Mouse (Mus musculus): ENCODE results near the gene Cgnl1.
"Not testable (repeated sequence)": the region's sequence is repeated elsewhere in the genome, so short reads cannot be mapped to it uniquely, and the experiment has no call there.

The Cgnl1 gene

DNA sequence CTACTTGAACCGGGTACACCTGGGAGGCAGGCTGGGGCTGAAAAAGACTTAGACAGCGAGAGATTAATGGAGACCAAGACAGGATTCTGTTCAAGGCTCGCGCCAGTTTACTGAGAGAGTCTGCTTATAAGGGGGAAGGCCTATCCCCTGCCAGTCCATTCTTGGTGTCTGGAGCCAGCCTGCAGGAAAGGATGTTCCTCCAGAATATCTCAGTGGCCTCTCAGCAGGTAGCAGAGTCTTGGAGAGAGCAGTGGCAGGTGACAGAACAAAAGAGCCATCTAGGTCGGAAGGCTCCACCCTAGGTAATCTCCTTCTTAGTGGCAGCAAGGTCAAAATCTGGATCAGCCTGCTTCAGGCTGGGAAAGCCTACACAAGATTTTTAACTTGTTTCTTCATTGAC, 151.3 kb downstream of the Cgnl1 start:
- DNase-seq: not testable (repeated sequence)

DNA sequence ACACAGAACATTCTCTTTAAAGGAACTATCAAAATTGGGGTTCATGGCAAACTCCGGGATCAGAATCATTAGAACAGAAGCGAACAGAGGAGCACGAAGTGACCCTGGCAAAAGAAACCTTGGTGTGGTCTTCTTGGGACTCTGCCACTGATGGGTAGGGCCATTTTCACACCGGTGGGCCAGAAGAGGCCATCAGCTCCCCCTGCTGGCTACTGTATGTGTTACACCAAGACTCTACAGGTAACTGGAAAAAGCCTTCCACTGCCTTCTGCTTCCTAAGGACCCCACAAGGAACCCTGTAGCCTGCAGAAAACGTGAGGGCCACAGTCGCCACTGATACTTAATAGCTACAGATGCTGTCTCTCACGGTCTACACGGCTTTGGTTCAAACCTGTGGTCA, 154.0 kb downstream of the Cgnl1 start:
- DNase-seq: no peak

DNA sequence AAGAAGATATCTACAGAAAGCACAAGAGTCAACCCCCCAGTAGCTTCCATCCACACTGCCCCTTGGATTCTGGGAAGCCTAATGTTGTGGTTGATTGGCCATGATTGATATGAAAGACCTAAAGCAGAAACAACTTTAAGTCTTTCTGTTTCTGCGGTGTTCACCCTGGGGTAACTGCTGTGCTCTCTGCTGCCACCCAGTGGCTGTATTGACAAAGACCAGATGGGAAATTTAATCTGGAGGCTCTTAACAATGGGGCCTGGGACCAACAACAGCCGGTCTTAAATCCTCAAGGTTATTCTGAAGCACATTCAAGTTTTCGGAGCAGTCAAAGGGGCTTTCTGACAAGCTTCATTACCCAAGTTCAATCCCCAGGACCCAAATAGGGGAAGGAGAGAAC, 155.2 kb downstream of the Cgnl1 start:
- DNase-seq: peak; percentile 60

DNA sequence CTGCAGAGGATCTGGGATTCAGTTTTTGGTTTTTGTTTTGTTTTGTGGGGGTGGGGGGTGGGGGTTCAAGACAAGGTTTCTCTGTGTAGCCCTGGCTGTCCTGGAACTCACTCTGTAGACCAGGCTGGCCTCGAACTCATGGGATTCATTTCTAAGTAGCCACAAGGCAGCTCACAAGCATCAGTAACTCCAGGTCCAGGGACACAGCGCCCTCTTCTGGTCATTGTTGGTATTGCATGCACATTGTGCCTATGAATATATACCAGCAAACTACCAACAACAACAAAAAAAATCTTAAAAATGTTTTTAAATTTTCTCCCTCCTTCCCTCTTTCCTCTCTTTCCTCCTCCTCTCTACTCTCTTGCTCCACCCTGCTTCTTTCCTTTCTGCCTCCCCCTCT, 156.8 kb downstream of the Cgnl1 start:
- DNase-seq: no peak

DNA sequence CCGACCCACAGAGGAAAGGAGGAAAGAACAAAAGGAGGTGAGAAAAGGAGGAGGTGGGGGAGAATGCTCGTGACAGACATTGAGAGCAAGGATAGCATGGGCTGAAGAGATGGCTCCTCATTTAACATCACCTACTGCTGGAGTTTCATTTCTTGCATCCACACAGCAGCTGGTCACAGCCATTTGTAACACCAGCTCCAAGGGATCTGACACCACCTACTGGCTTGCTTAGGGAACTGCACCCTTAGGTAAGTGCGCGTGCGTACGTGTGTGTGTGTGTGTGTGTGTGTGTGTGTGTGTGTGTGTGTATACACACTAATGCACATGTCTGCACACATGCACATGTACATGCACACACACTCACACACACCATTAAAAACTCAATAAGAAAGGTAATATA, 158.4 kb downstream of the Cgnl1 start:
- no peak for DNase-seq

DNA sequence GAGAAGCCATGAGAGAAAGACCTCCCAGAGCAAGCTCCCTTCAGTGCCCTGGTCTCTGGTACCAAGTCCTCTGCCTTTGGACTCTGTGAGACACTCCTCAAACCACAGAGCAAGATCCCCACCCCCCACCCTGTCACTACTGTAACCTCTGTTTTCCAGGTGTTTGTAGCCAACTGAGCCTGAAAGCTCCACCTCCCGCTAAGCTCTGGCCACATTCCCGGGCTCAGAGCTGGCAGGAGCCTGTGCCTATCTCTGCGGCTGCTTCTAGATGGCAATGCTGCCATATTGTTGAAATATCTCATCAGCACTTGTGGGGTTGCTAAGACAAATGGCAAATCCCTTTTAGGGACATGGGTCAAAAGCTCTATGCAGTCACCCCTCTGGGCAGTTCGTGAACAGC, 159.5 kb downstream of the Cgnl1 start:
- no peak for DNase-seq

DNA sequence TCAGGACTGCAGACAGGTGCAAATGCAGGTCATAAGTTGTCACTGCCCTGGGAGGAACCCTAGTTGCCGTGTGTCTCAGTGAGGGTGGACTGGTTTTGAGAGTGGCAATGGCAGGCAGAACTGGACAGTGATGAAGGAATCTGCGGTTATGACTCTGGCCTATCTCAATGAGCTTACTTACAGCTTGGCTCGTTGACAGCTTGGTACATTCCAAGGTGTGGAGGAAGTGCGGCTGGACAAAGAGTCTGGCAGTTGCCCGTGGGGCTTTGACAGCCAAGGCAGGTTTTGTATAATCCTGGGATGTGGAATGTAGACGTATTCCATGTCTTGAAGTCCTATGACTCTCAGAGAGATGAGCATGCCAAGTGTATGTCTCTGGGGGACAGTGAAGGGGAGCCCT, 162.4 kb downstream of the Cgnl1 start:
- no peak for DNase-seq

DNA sequence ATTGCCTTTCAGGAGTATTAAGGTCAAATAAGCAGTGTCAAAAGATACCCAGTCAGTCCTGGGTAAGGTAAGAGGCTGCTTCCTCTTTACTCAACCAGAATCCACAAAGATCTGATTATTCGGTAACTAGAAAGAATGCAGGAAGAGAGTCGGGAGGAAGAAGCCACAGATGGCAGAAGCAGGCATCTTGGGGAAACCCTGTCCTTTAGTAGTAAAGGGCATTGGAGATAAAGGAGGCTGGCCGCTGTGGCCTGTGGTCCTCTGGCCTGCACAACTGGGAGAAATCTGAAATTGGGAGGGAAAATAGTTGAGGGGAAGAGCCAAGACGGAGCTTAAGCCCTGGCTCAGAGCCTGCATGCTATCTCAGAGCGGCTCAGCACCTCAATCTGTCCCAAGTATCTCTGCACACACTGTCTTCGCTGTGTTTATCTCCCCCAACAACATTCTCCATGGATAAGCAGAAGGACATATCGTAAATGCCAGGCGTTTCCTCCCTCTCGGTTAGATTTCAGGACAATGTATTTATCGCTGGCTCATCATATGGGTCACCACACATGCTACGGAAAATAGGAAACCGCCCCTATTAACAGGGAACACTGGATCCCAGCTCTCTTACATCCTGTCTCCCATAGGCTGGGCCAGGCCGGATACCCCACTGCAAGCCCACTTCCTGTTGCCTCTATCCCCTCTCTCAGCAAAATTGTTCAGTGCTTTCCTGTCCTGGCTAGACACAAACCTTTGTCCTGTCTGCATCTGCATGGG, 164.9 kb downstream of the Cgnl1 start:
- DNase-seq: no peak

DNA sequence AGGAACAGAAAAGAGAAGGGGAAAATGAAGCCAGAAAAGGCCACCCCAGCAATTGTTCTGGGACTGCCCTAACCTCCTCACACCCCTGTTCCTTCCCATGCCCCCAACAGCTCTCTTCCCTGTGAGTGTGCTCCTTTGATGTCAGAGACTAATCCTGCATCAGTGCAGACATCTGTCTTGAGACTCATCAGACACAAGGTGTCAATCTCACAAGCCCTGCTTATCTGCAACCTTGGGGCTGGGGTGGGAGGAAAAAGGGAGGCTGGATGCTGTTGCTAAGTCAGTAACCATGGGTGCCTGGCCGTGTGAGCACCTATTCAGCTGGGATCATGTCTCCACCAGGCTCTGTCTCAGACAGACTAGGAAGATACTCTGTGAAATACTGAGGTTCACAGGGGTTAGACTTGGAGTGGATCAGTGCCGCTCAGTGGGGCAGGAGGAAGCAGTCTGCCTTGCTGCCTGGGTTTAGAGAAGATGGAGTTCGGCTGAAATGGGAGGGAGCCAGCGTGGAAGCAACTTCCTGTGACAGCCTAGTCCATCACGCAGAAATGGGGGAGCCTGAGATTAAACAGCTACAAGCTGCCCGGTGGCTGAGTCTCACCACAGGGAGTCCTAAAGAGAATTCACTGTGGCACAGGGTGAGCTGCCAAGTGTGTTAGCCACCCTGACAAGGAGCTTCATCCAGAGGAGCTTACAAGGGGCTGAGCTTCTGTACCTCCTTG, 166.3 kb downstream of the Cgnl1 start:
- no peak for DNase-seq

DNA sequence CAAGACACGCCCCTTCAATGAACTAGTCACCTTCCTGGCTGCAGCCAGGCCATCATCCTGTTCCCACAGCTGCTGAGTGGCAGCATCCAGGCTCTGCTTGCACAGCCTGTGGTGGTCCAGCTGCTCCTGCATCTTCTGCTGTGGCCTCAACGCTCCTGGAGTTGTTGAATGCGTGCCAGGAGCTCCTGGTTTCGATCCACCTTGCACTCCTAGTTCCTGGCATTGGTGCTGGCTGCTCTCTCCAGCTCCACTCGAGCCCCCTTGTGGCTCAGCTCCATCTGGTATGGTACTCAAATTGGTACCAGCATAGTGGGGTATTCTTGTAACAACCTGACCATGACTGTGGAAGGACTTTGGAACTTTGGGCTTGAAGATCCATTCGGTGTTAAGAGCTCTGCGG, 171.5 kb downstream of the Cgnl1 start:
- no peak for DNase-seq

DNA sequence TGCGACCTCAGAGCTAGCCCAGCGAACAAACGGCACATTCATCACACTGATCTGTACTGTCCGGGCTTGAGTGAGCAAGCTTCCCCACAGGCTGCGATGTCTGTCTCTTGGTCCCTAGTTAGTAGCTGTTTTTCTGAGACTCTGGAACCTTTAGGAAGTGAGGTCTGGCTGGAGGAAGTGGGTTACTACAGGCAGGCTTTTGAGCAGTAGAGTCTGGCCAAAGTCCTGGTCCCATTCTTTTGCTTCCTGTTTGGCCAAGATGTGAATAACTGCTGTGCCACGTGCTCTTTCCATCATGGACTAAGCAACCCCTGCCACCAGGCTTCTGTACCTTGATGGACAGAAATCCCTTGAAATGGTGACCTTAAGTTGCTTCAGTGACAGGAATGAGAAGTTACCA, 174.5 kb downstream of the Cgnl1 start:
- no peak for DNase-seq

DNA sequence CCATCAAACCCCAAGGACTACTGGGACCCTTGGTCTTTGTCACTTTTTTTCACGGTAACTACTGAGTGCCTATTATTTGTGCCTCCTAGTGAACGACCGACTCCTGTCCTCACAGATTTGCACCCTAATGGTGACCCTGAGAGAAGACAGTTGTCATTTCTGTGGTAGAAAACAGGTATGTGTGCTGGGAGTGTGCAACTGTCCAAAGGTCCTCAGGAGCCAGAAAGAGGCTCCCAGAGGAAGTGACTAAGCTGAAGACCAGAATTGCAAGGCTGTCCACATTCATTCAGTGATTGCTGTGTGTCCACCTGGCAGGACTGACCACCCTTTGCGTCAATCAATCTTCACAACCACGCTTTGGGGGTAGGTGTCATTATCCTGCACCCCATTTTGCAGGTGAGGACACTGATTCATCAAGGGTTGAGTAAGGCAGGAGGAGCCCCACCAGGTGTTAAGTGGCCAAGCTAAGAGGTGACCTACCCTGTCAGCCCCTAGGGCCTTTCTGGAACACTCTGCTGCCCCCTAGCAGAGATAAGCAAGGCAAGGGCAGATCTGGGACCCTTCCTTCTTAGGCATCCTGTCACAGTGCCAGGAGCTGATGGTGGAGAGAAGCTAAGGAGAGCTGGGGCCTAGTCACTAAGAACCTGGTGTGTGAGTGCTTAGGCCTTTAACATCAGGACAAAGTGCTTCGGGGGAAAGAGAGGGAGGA, 178.7 kb downstream of the Cgnl1 start:
- no peak for DNase-seq

DNA sequence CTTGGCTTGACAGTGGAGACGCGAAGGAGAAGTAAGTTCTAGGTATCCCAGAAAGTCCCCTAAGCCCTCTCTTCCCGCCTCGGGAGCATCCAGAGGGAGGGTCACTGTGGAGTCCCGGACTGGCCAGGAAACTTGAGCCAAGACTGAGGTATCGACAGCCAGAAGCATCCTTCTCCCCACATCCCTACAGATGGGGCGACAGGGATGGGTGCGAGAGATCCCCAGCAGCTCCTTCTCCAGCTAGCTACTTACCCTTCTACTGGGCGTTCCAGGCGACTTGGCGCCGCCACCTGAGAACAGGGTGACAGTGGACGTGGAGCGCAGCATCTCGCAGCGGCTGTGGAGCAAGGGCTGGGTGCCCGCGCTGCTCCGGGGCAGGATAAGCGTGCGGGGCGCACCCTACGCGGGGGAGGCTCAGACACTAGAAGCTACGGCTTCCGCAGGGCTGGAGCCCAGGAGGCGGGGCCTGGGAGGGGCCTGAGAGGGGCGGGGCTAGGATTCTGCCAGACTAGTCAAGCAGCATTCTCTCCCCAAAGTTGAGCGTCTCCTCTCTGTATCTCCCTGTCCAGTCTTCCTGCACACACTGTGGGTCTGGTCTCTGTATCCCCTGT, 179.4 kb downstream of the Cgnl1 start, which contains the start of gene Myzap:
Myzap (minus strand) TSS at position 423 of the 611 bp plus-strand sequence.
- DNase-seq: peak; percentile 24

DNA sequence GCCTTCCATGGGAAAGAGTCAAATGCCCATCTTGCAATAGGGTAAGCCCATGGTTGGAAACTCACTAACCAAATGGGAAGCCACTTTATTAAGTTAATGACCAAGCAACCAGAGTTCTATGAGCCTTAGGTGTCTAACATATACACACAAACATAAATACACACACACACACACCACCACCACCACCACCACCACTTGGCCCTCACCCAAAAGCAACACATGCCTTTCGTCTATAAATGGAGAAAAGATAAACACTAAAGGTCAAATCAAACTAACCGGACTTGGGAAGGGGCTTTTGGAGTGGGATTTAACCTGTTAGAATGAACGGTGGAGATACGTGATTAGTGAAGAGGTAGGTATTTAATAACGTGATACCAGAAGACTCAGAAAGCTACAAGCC, 180.3 kb downstream of the Cgnl1 start:
- DNase-seq: no peak

DNA sequence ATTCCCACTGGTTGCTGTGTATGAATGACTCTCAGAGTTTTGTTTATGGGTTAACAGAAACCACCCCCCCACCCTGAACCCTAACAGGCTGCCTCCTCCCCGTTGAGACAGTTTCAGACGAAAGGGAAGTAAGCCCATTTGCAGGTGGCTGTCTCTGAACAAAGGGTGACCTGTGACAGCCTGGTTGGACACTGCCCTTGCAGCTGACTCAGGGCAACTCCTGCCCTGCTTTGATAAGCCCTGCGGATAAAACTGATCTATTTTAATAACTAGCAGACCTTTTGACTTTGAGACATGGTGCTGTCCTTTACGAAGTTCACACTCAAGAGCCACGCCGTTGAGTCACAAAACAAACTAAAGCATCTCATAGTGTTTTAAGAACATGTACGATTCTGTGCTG, 181.6 kb downstream of the Cgnl1 start:
- no peak for DNase-seq

DNA sequence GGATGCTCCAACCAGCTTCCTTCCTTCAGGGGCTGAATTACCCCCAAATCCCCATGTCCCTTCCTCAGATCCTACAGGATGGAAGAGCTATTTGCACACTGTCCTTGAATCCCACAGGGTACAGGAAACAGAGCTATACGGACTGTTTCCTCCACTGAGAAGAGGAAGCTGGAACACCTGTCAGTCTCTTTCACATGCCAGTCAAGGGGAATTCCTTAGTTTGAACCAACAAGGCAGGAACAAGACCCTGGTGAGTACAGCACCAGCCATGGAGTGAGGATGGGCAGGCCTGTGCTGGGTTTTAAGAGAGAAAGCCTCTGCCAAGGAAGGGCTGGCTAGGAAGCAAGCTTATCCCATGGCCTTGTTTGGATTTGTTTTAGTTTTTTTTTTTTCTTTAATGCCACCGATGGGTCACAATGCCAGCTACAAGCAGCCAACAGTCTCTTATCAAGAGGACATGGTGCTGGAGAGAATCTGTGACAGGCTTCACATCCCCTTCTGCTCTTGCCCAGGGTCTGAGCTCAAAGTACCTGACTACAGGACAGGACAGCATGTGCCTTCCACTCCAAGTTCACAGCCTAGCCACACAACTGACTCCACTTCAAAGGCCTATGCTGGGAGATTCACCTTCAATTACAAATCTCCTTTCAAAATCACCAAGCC, 182.3 kb downstream of the Cgnl1 start:
- DNase-seq: no peak

DNA sequence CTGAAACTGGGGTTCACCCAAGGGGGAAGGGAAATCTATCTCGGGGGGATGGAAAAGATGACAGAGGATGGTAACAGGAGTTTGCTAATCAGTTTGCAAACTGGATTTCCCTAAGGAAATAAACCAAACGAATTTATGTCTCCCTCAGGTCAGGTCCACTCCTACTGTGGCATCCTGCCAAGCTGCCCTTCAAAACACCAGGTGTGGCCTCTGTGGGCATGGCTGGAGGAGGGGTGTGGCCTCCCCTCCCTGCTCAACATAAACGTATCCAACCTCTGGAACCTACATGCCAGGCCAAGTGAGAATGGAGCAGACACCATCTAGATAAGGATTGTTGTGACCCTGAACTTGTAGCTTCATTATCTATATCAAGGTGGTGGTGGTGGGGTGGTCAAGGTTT, 185.0 kb downstream of the Cgnl1 start:
- DNase-seq: no peak

DNA sequence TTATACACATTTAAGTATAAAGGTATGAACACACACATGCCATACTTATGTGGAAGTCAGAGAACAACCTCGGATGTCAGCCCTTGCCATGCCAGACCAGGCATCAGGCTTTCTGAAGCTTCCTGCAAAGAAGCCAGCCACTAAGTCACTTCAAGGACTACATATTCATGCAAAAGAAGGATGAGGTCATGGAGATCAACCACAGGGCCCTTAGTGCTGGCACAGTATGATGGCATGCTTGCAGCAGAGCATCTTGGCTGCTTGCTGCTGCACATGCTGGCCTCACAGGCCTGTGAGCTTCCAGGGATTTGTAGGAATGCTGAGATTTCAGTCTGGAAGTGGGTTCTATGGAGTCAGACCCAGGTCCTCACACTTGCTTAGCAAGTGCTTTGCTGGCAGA, 188.6 kb downstream of the Cgnl1 start:
- DNase-seq: no peak

DNA sequence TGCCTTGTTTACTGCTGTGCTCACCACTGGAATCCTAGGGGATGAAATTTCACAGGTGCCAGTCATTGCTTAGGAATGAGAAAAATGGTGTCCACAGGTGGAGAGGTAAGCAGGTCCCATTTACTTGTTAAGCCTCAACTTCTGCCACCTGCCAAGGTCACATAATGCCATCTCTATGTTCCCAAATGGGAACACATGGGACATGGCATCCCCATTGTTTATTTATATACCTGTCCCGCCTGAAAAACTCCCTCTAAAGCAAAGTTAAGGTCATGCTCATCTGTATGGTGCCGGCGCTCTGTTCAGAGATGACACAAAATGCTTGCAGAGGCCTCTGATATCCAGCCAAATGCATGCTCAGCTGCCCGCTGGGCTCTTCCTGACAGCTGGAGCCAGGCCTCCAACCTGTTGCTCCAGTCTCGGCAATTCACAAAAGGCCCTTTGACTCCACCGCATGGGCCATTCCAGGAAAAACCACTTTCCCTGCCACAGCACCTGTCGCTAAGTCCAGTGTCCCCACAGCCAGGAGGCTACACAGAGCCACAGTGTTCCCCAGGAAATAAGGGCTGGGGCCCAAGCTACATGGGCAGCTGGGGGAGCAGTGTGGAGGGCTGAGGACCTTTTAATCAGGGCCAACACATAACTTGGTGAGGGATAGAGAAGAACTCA, 192.4 kb downstream of the Cgnl1 start:
- peak; percentile 1 for DNase-seq

All from cerebellum, adult 9-10 months (tissue).